Mouse (Mus musculus) E14TG2a.4 (cell line): ENCODE results near the gene Enkur.
A peak's percentile ranks its signal among the peaks of the same experiment; 100 is the strongest.

Experiments used
- CTCF ChIP-seq: conservative IDR thresholded peaks from 2 replicates; pipeline ENCODE4 v1.5.1; 2014; ENCODE audit warnings: low read length
- NANOG ChIP-seq: IDR thresholded peaks from 2 replicates; pipeline ENCODE4 v1.6.1; 2014; ENCODE audit warnings: borderline replicate concordance, low read length, mixed read lengths
- POU5F1 ChIP-seq: IDR thresholded peaks from 2 replicates; pipeline ENCODE4 v1.6.1; 2014; ENCODE audit warnings: low read length, borderline replicate concordance

DNA sequence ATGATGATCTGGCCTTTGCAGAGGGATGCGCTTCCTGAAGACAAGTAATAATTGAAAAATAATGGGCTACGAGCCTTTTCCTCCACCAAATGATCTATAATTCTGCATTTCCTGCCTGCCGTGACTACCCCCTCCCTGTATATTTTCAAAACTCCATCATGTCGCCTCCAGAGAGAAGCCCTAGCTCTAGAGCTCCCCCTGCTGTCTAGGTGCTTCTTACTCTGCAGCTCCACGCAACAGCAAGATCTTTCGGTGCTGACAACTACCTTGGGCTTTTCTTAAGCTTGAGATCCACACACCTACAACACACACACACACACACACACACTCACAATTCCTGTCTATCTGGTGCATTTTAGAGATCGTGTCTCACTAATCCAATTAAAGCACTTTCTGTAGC, 17.6 kb downstream of the Enkur start:
- TF ChIP-seq CTCF: peak; percentile 66
- no peak for TF ChIP-seq POU5F1
- no peak for TF ChIP-seq NANOG
